Mouse (Mus musculus): Measurements from ENCODE around the gene Olfr318. TPM values are rescaled to one million over a fixed set of nuclear protein-coding genes. Genes with fewer than 3 reads are reported as not detected.

Olfr318 gene
- polyA plus RNA-seq, 1 experiment from 2014 or later: not detected

- Histone ChIP-seq H3K4me1 (ENCODE audit: control insufficient read depth, insufficient read depth, low read length) (no peaks in the 10 kb centered on the region), H3K4me2 (ENCODE audit: low read depth, low read length) (no peak overlapping the region), H3K9me3 (ENCODE audit: control insufficient read depth, low read length) (no peaks in the 10 kb centered on the region), H3K27ac (ENCODE audit: low read length) (no peak overlapping the region), H3K9ac (ENCODE audit: low read depth, low read length) (no peak overlapping the region), H3K27me3 (replicated peaks; ENCODE audit: control insufficient read depth, insufficient read depth, low read length) (no peaks in the 10 kb centered on the region), H3K36me3 (ENCODE audit: control insufficient read depth, insufficient read depth, low read length) (no peaks in the 10 kb centered on the region), H3K4me3 (ENCODE audit: low read length) (no peak overlapping the region)
- no peak for ATAC-seq
- WGBS: 81% methylated on average over 11 of the region's 11 CpGs
Measured at GRCm38 (mm10) chr11:58709086-58709485, 14.7 kb downstream of the Olfr318 start.

- 86% methylated on average over 3 of the region's 3 CpGs for WGBS
- no peak within 1 kb of the TSS for H3K9ac ChIP-seq (ENCODE audit: low read depth, low read length)
- ATAC-seq: no peak
- no peaks in the 10 kb centered on the region for H3K27me3 ChIP-seq (replicated peaks; ENCODE audit: control insufficient read depth, insufficient read depth, low read length)
- H3K27ac ChIP-seq (ENCODE audit: low read length): no peak within 1 kb of the TSS
- no peak within 1 kb of the TSS for H3K4me2 ChIP-seq (ENCODE audit: low read depth, low read length)
- H3K4me1 ChIP-seq (ENCODE audit: control insufficient read depth, insufficient read depth, low read length): no peaks in the 10 kb centered on the region
- H3K36me3 ChIP-seq (ENCODE audit: control insufficient read depth, insufficient read depth, low read length): no peaks in the 10 kb centered on the region
- no peak within 1 kb of the TSS for H3K4me3 ChIP-seq (ENCODE audit: low read length)
- peaks cover 3% of the 10 kb centered on the region; the same call in 1 of the 2 replicates for H3K9me3 ChIP-seq (ENCODE audit: control insufficient read depth, low read length)
Measured at GRCm38 (mm10) chr11:58698862-58699261, 25.0 kb downstream of the Olfr318 start, which contains the start of gene Olfr319. Gene Olfr319 (plus strand): TSS chr11:58699162.

GRCm38 (mm10) chr11:58680799-58681198, 43.0 kb downstream of the Olfr318 start, which contains the start of gene Olfr320:
Gene Olfr320 (plus strand): TSS chr11:58681099.
- ATAC-seq: no peak
- H3K4me2 ChIP-seq (ENCODE audit: low read depth, low read length): no peak within 1 kb of the TSS
- WGBS: 89% methylated on average over 1 of the region's 1 CpGs
- no peak within 1 kb of the TSS for H3K27ac ChIP-seq (ENCODE audit: low read length)
- no peak within 1 kb of the TSS for H3K4me3 ChIP-seq (ENCODE audit: low read length)
- H3K4me1 ChIP-seq (ENCODE audit: control insufficient read depth, insufficient read depth, low read length): no peaks in the 10 kb centered on the region
- no peak within 1 kb of the TSS for H3K9ac ChIP-seq (ENCODE audit: low read depth, low read length)
- no peaks in the 10 kb centered on the region for H3K9me3 ChIP-seq (ENCODE audit: control insufficient read depth, low read length)
- H3K27me3 ChIP-seq (replicated peaks; ENCODE audit: control insufficient read depth, insufficient read depth, low read length): no peaks in the 10 kb centered on the region
- no peaks in the 10 kb centered on the region for H3K36me3 ChIP-seq (ENCODE audit: control insufficient read depth, insufficient read depth, low read length)

GRCm38 (mm10) chr11:58671825-58672224, 52.0 kb downstream of the Olfr318 start:
- ATAC-seq: no peak
- H3K27ac ChIP-seq (ENCODE audit: low read length): no peak overlapping the region
- no peaks in the 10 kb centered on the region for H3K4me1 ChIP-seq (ENCODE audit: control insufficient read depth, insufficient read depth, low read length)
- no peaks in the 10 kb centered on the region for H3K9me3 ChIP-seq (ENCODE audit: control insufficient read depth, low read length)
- H3K4me3 ChIP-seq (ENCODE audit: low read length): no peak overlapping the region
- no peaks in the 10 kb centered on the region for H3K27me3 ChIP-seq (replicated peaks; ENCODE audit: control insufficient read depth, insufficient read depth, low read length)
- H3K4me2 ChIP-seq (ENCODE audit: low read depth, low read length): no peak overlapping the region
- 54% methylated on average over 4 of the region's 4 CpGs for WGBS
- no peaks in the 10 kb centered on the region for H3K36me3 ChIP-seq (ENCODE audit: control insufficient read depth, insufficient read depth, low read length)
- no peak overlapping the region for H3K9ac ChIP-seq (ENCODE audit: low read depth, low read length)

GRCm38 (mm10) chr11:58669252-58669651, 54.6 kb downstream of the Olfr318 start:
- no peaks in the 10 kb centered on the region for H3K4me1 ChIP-seq (ENCODE audit: control insufficient read depth, insufficient read depth, low read length)
- ATAC-seq: no peak

More at GRCm38 (mm10) chr11:58669252-58669651, 54.6 kb downstream of the Olfr318 start:
- no peaks in the 10 kb centered on the region for H3K9me3 ChIP-seq (ENCODE audit: control insufficient read depth, low read length)
- no peak overlapping the region for H3K4me3 ChIP-seq (ENCODE audit: low read length)
- no peaks in the 10 kb centered on the region for H3K27me3 ChIP-seq (replicated peaks; ENCODE audit: control insufficient read depth, insufficient read depth, low read length)
- no peak overlapping the region for H3K9ac ChIP-seq (ENCODE audit: low read depth, low read length)
- no peak overlapping the region for H3K27ac ChIP-seq (ENCODE audit: low read length)
- no peak overlapping the region for H3K4me2 ChIP-seq (ENCODE audit: low read depth, low read length)
- H3K36me3 ChIP-seq (ENCODE audit: control insufficient read depth, insufficient read depth, low read length): no peaks in the 10 kb centered on the region

Other genes starting within 250 kb of the Olfr318 start
- not detected in 2 replicates for gene Olfr332, start 231.5 kb downstream of the Olfr318 start, polyA plus RNA-seq (2015; fragmentation: Nextera tagmentation; extraction: Ambion mirVana)
- not detected in 2 replicates for gene Olfr331, start 221.4 kb downstream of the Olfr318 start, polyA plus RNA-seq (2015; fragmentation: Nextera tagmentation; extraction: Ambion mirVana)
- not detected in 2 replicates for gene Olfr330, start 189.2 kb downstream of the Olfr318 start, polyA plus RNA-seq (2015; fragmentation: Nextera tagmentation; extraction: Ambion mirVana)
- not detected in 2 replicates for gene Olfr329-ps, start 177.6 kb downstream of the Olfr318 start, polyA plus RNA-seq (2015; fragmentation: Nextera tagmentation; extraction: Ambion mirVana)
- gene Olfr328, start 168.4 kb downstream of the Olfr318 start, polyA plus RNA-seq (2015; fragmentation: Nextera tagmentation; extraction: Ambion mirVana): 0.06 TPM in 1 of 2 replicates, not detected in the other
- gene Olfr224, start 153.5 kb downstream of the Olfr318 start, polyA plus RNA-seq (2015; fragmentation: Nextera tagmentation; extraction: Ambion mirVana): not detected in 2 replicates
- not detected in 2 replicates for gene Olfr325, start 146.3 kb downstream of the Olfr318 start, polyA plus RNA-seq (2015; fragmentation: Nextera tagmentation; extraction: Ambion mirVana)
- gene Olfr324, start 128.9 kb downstream of the Olfr318 start, polyA plus RNA-seq (2015; fragmentation: Nextera tagmentation; extraction: Ambion mirVana): not detected in 2 replicates
- gene 2210407C18Rik, start 107.9 kb downstream of the Olfr318 start, polyA plus RNA-seq (2015; fragmentation: Nextera tagmentation; extraction: Ambion mirVana): 0.51 TPM in 1 of 2 replicates, not detected in the other
- gene Olfr323, start 93.5 kb downstream of the Olfr318 start, polyA plus RNA-seq (2015; fragmentation: Nextera tagmentation; extraction: Ambion mirVana): not detected in 2 replicates
- gene Trim58, start 83.5 kb downstream of the Olfr318 start, polyA plus RNA-seq (2015; fragmentation: Nextera tagmentation; extraction: Ambion mirVana): 0.12 and 0.27 TPM in 2 replicates
- gene Olfr322, start 65.2 kb downstream of the Olfr318 start, polyA plus RNA-seq (2015; fragmentation: Nextera tagmentation; extraction: Ambion mirVana): not detected in 2 replicates
- not detected in 2 replicates for gene Olfr320, start 42.9 kb downstream of the Olfr318 start, polyA plus RNA-seq (2015; fragmentation: Nextera tagmentation; extraction: Ambion mirVana)
- not detected in 2 replicates for gene Olfr319, start 24.9 kb downstream of the Olfr318 start, polyA plus RNA-seq (2015; fragmentation: Nextera tagmentation; extraction: Ambion mirVana)
- not detected in 2 replicates for gene Olfr317, start 15.2 kb upstream of the Olfr318 start, polyA plus RNA-seq (2015; fragmentation: Nextera tagmentation; extraction: Ambion mirVana)
- not detected in 2 replicates for gene Olfr316, start 28.7 kb upstream of the Olfr318 start, polyA plus RNA-seq (2015; fragmentation: Nextera tagmentation; extraction: Ambion mirVana)
- gene Olfr315, start 49.2 kb upstream of the Olfr318 start, polyA plus RNA-seq (2015; fragmentation: Nextera tagmentation; extraction: Ambion mirVana): not detected in 2 replicates
- gene Olfr314, start 58.9 kb upstream of the Olfr318 start, polyA plus RNA-seq (2015; fragmentation: Nextera tagmentation; extraction: Ambion mirVana): not detected in 2 replicates
- gene Fam183b, start 77.9 kb upstream of the Olfr318 start, polyA plus RNA-seq (2015; fragmentation: Nextera tagmentation; extraction: Ambion mirVana): 8.5 and 10.4 TPM in 2 replicates
- not detected in 2 replicates for gene Olfr313, start 91.0 kb upstream of the Olfr318 start, polyA plus RNA-seq (2015; fragmentation: Nextera tagmentation; extraction: Ambion mirVana)
- not detected in 2 replicates for gene Olfr312, start 105.2 kb upstream of the Olfr318 start, polyA plus RNA-seq (2015; fragmentation: Nextera tagmentation; extraction: Ambion mirVana)
- gene Olfr311, start 115.2 kb upstream of the Olfr318 start, polyA plus RNA-seq (2015; fragmentation: Nextera tagmentation; extraction: Ambion mirVana): not detected in 2 replicates
- 5.2 and 5.6 TPM in 2 replicates for gene Gm12258, start 123.1 kb upstream of the Olfr318 start, polyA plus RNA-seq (2015; fragmentation: Nextera tagmentation; extraction: Ambion mirVana)
- gene 2810021J22Rik, start 143.2 kb upstream of the Olfr318 start, polyA plus RNA-seq (2015; fragmentation: Nextera tagmentation; extraction: Ambion mirVana): 5.2 and 5.3 TPM in 2 replicates
- gene Zfp39, start 180.2 kb upstream of the Olfr318 start, polyA plus RNA-seq (2015; fragmentation: Nextera tagmentation; extraction: Ambion mirVana): 3.5 and 3.9 TPM in 2 replicates
- gene Btnl10, start 193.9 kb upstream of the Olfr318 start, polyA plus RNA-seq (2015; fragmentation: Nextera tagmentation; extraction: Ambion mirVana): 0.16 and 0.40 TPM in 2 replicates
- 131 and 138 TPM in 2 replicates for gene Rnf187, start 214.9 kb upstream of the Olfr318 start, polyA plus RNA-seq (2015; fragmentation: Nextera tagmentation; extraction: Ambion mirVana)
- gene Hist3h2ba, start 224.9 kb upstream of the Olfr318 start, polyA plus RNA-seq (2015; fragmentation: Nextera tagmentation; extraction: Ambion mirVana): 34.7 and 40.9 TPM in 2 replicates
- gene Hist3h2a, start 230.7 kb upstream of the Olfr318 start, polyA plus RNA-seq (2015; fragmentation: Nextera tagmentation; extraction: Ambion mirVana): 28.5 and 31.6 TPM in 2 replicates
- 0.15 and 0.35 TPM in 2 replicates for gene Trim17, start 230.7 kb upstream of the Olfr318 start, polyA plus RNA-seq (2015; fragmentation: Nextera tagmentation; extraction: Ambion mirVana)